Mouse (Mus musculus) small intestine, adult 2 months (tissue): ENCODE data around the gene Aspscr1.

ENCODE experiments used
- CTCF ChIP-seq: fragments of 200-500 bp; IDR thresholded peaks from 2 replicates; pipeline ENCODE4 v1.5.1; 2012; ENCODE audit warnings: low read depth, mild to moderate bottlenecking, control low read depth, inconsistent platforms, low read length, moderate library complexity, mixed read lengths; ENCODE audit not compliant: insufficient replicate concordance, insufficient read length; ENCODE audit errors: extremely low read depth
- POLR2A ChIP-seq: fragments of 200-500 bp; IDR thresholded peaks from 2 replicates; pipeline ENCODE4 v1.6.1; 2012; ENCODE audit warnings: low read depth, mild to moderate bottlenecking, control low read depth, inconsistent platforms, low read length, moderate library complexity

DNA sequence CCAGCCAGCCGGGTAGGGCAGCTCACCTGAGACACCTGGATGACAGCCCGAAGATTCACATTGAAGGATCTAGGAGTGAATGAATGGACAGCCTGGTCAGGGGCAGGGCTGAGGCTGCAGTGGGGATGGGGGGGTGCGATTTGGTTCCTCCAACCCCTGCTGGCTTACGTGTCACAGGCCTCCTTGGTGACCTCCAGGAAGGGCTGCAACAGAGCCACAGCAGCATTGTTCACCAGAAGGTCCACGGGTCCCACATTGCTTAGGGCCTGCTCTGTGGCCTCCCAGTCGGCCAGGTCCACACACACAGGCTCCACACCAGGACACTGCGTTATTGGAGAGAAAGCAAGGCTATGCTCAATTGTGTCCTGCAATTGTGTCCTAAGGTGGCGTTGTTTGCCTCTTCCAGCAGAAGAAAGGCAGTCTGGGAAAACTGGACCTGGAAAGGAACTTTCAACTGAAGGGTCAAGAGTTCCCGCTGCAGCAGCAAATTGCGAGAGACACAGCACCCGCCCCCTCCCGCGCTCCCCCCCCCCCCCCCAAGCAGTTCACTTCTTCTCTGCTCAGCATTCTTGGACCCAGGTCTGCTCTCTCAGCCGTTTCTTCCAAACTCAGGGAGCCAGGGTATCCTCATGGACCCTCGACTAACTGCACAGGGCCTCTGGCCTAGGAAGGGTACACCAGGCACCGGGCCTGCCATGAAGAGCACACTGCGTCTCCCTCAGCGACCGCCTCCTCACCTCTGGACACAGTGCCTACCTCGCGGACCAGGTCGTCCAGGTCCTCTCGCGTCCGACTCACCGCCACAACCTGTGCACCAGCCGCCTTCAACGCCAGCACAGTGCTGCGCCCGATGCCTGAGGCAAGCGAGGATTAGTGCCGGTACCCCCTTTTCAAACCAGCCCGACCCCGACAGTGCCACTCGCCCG, 53.7 kb downstream of the Aspscr1 start:
- TF ChIP-seq CTCF (no peak), POLR2A (no peak)
